Mouse (Mus musculus) hindbrain, embryonic 15.5 days (tissue): ENCODE measurements around the gene Mrps18a. TPM values are rescaled to one million over a fixed set of nuclear protein-coding genes. Genes with fewer than 3 reads are reported as not detected.

Experiments used
- ATAC-seq: fragments of 200-750 bp; cut with Nextera tagmentation; 2 replicates; pipeline ENCODE4 v1.8.0; 2017; ENCODE audit warnings: low read depth, moderate number of reproducible peaks, moderate TSS enrichment; ENCODE audit not compliant: low FRiP score
- H3K27ac ChIP-seq: fragments of 300-500 bp; sonication (generic); replicated peaks from 2 replicates; pipeline ENCODE4 v1.5.1; 2015; ENCODE audit warnings: mild to moderate bottlenecking, inconsistent platforms
- H3K27me3 ChIP-seq: fragments of 300-500 bp; sonication (generic); 2 replicates; pipeline ENCODE4 v1.6.1; 2015; ENCODE audit warnings: control low read depth, inconsistent platforms
- H3K36me3 ChIP-seq: fragments of 300-500 bp; sonication (generic); 2 replicates; pipeline ENCODE4 v1.6.1; 2015; ENCODE audit warnings: control low read depth, inconsistent platforms
- H3K4me1 ChIP-seq: fragments of 300-500 bp; sonication (generic); replicated peaks from 2 replicates; pipeline ENCODE4 v1.6.1; 2015; ENCODE audit warnings: control low read depth, inconsistent platforms
- H3K4me2 ChIP-seq: fragments of 300-500 bp; sonication (generic); 2 replicates; pipeline ENCODE4 v1.6.1; 2015; ENCODE audit warnings: moderate library complexity, mild to moderate bottlenecking, inconsistent platforms
- H3K4me3 ChIP-seq: fragments of 300-500 bp; sonication (generic); 2 replicates; pipeline ENCODE4 v1.5.1; 2015; ENCODE audit warnings: mild to moderate bottlenecking, inconsistent platforms
- H3K9ac ChIP-seq: fragments of 300-500 bp; sonication (generic); 2 replicates; pipeline ENCODE4 v1.6.1; 2015; ENCODE audit warnings: inconsistent platforms
- H3K9me3 ChIP-seq: fragments of 300-500 bp; sonication (generic); 2 replicates; pipeline ENCODE4 v1.6.1; 2016; ENCODE audit warnings: control low read depth, inconsistent platforms
- WGBS: fragments of 180-500 bp; shearing (Covaris S2); methylation state at CpG from one replicate; pipeline ENCODE4 v1.1.7; 2015; 5-methylcytosine and 5-hydroxymethylcytosine counted together
- polyA plus RNA-seq: library from polyadenylated mRNA; unstranded; fragments of >200 nt; fragmentation: Nextera tagmentation; extraction: Ambion mirVana; gene quantifications from 2 replicates; pipeline ENCODE4 v1.2.1, GENCODE M21; 2015

Mrps18a gene
- polyA plus RNA-seq, 1 experiment from 2014 or later, result 154 TPM

- peaks cover 8% of the 10 kb centered on the region; the same call in 1 of the 2 replicates for H3K27me3 ChIP-seq
- no peaks in the 10 kb centered on the region for H3K9me3 ChIP-seq
- no peak for ATAC-seq
- no peak overlapping the region for H3K27ac ChIP-seq
- no peaks in the 10 kb centered on the region for H3K36me3 ChIP-seq
- H3K4me1 ChIP-seq, result peaks cover 18% of the 10 kb centered on the region
- 80% methylated on average over 4 of the region's 4 CpGs for WGBS
- H3K4me2 ChIP-seq, result no peak overlapping the region
- no peak overlapping the region for H3K4me3 ChIP-seq
- H3K9ac ChIP-seq, result no peak overlapping the region
Measured at GRCm38 (mm10) chr17:46108286-46108685, 2.5 kb upstream of the Mrps18a start.

GRCm38 (mm10) chr17:46115489-46115888 is 4.7 kb downstream of the Mrps18a start:
- no peaks in the 10 kb centered on the region for H3K27me3 ChIP-seq
- no peak overlapping the region for H3K4me2 ChIP-seq
- no peaks in the 10 kb centered on the region for H3K9me3 ChIP-seq
- peaks cover 14% of the 10 kb centered on the region for H3K4me1 ChIP-seq
- no peak overlapping the region for H3K4me3 ChIP-seq
- H3K9ac ChIP-seq, result no peak overlapping the region
- ATAC-seq, result no peak
- 63% methylated on average over 2 of the region's 2 CpGs for WGBS
- peaks cover 12% of the 10 kb centered on the region for H3K36me3 ChIP-seq
- H3K27ac ChIP-seq, result no peak overlapping the region

DNA sequence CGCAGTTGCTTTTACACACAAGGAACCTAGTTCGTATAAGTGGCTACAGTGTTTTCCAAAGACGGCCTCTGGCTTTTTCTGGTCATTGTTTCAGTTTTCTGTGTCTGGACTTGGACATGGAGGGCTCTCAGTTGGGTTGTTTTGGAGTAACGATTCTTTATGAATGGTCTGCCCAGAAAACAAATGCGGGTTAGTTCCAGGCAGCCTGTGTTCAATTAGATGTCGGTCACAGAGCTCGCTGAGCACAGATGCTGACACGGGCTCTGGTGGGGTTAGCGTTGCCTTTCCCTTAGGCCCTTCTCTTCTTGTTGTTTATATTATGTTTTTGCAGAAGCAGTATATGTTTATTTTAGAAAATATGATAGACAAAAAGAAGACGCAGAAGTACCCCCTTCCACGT is 5.4 kb downstream of the Mrps18a start:
- no peak overlapping the region for H3K9ac ChIP-seq
- 87% methylated on average over 11 of the region's 11 CpGs for WGBS
- no peak overlapping the region for H3K4me2 ChIP-seq

GRCm38 (mm10) chr17:46116881-46117280 is 6.1 kb downstream of the Mrps18a start:
- H3K4me1 ChIP-seq, result peaks cover 7% of the 10 kb centered on the region
- no peak overlapping the region for H3K9ac ChIP-seq
- WGBS, result 93% methylated on average over 3 of the region's 3 CpGs
- H3K27me3 ChIP-seq, result no peaks in the 10 kb centered on the region
- ATAC-seq, result no peak
- no peak overlapping the region for H3K4me3 ChIP-seq
- no peaks in the 10 kb centered on the region for H3K9me3 ChIP-seq
- H3K27ac ChIP-seq, result no peak overlapping the region
- H3K4me2 ChIP-seq, result no peak overlapping the region
- H3K36me3 ChIP-seq, result peaks cover 16% of the 10 kb centered on the region

More for the DNA sequence above, 5.4 kb downstream of the Mrps18a start:
- H3K27me3 ChIP-seq, result no peaks in the 10 kb centered on the region
- no peaks in the 10 kb centered on the region for H3K9me3 ChIP-seq
- no peak for ATAC-seq
- H3K27ac ChIP-seq, result no peak overlapping the region
- H3K36me3 ChIP-seq, result peaks cover 14% of the 10 kb centered on the region
- peaks cover 14% of the 10 kb centered on the region for H3K4me1 ChIP-seq
- no peak overlapping the region for H3K4me3 ChIP-seq

DNA sequence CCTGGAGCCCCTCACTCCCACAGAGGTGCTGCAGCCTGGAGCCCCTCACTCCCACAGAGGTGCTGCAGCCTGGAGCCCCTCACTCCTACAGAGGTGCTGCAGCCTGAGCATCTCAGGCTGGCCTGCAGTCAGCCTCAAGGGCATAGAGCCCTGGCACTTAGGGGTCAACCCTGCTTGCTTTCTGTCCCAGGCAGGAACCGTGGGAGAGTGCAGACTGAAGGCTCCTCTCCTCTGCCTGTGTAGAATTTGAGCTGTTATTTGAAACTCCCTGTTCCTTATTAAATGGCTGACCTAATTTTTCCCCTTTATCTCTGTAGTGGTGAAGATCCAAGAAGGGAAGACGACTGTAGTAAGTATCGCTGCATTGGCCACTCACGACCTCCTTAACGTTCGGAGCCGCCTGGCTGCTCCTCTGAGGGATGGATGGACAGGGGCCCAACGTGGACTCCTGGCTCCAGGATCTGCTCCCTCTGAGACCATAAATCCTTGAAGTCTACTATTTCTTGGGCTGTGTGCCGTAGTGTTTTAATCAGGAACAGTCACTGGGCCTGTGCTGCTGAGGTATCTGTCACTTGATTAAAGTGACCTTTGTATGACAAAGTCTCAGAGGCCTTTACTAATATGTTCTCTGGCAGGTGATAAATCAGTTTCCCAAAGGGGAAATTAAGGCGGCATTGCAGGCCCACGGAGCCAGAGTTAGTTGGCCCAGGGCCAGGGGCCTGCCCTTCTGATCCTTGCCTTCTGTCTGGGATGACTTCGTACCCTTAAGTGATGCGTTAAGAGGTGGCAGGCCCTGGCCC is 7.0 kb downstream of the Mrps18a start:
- WGBS, result 75% methylated on average over 13 of the region's 13 CpGs
- no peak for ATAC-seq
- H3K36me3 ChIP-seq, result peaks cover 24% of the 10 kb centered on the region

GRCm38 (mm10) chr17:46118423-46118850 is 7.7 kb downstream of the Mrps18a start:
- Histone ChIP-seq H3K4me2 (no peak overlapping the region), H3K27ac (no peak overlapping the region), H3K36me3 (peaks cover 30% of the 10 kb centered on the region), H3K9ac (no peak overlapping the region), H3K9me3 (no peaks in the 10 kb centered on the region), H3K27me3 (no peaks in the 10 kb centered on the region), H3K4me1 (no peaks in the 10 kb centered on the region), H3K4me3 (no peak overlapping the region)
- ATAC-seq, result no peak
- 75% methylated on average over 4 of the region's 4 CpGs for WGBS

More for the DNA sequence above, 7.0 kb downstream of the Mrps18a start:
- H3K9me3 ChIP-seq, result no peaks in the 10 kb centered on the region
- no peak overlapping the region for H3K27ac ChIP-seq
- no peaks in the 10 kb centered on the region for H3K27me3 ChIP-seq
- H3K4me2 ChIP-seq, result no peak overlapping the region
- H3K9ac ChIP-seq, result no peak overlapping the region
- H3K4me3 ChIP-seq, result no peak overlapping the region
- H3K4me1 ChIP-seq, result no peaks in the 10 kb centered on the region

DNA sequence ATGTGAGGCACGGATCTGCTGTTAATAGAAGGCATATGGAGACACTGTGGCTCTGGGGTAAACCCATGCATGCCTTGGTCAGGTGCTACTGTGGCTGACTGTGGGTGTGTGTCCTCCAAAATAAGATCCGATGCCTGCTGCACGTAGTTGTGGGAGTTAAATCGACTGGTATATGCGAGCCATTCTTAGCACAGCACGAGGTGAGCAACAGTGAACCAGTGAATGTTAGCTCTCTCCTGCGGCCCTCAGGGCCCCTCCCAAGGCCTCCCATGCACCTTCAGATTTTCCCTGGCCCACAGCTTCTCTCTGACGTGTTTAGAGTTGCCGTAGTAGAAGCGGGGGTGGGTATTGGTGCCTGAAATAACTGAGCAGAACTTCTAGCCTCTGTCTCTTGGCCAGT is 8.9 kb downstream of the Mrps18a start:
- Histone ChIP-seq H3K4me2 (no peak overlapping the region), H3K36me3 (peaks cover 36% of the 10 kb centered on the region), H3K4me1 (no peaks in the 10 kb centered on the region), H3K4me3 (no peak overlapping the region), H3K9me3 (no peaks in the 10 kb centered on the region), H3K27ac (no peak overlapping the region), H3K9ac (no peak overlapping the region), H3K27me3 (no peaks in the 10 kb centered on the region)
- WGBS, result 92% methylated on average over 10 of the region's 10 CpGs
- no peak for ATAC-seq

GRCm38 (mm10) chr17:46122791-46123190 is 12.0 kb downstream of the Mrps18a start:
- H3K4me3 ChIP-seq, result no peak overlapping the region
- peaks cover 67% of the 10 kb centered on the region for H3K36me3 ChIP-seq
- no peak overlapping the region for H3K4me2 ChIP-seq
- WGBS, result 96% methylated on average over 4 of the region's 4 CpGs
- H3K27ac ChIP-seq, result no peak overlapping the region
- H3K4me1 ChIP-seq, result no peaks in the 10 kb centered on the region
- H3K9me3 ChIP-seq, result no peaks in the 10 kb centered on the region
- no peak overlapping the region for H3K9ac ChIP-seq
- ATAC-seq, result no peak
- no peaks in the 10 kb centered on the region for H3K27me3 ChIP-seq

DNA sequence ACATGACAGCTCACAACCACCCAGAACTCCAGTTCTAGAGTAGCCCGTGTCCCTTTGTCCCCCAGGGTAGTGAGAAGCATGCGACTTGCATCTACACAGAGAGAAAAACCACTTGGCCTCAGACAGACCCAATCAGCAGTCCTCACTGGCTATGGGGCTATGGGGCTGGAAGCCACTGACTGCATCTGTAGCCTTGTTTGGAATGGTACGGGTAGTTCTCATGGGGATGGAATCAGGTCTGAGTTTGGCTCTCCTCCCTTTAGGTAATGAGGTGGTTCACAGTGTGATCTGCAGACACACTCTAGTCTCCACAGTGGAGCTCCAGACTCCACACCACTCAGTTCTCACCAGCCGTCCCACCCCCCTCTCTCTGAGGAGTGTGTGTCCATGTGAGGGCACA is 12.5 kb downstream of the Mrps18a start:
- WGBS, result 94% methylated on average over 4 of the region's 4 CpGs
- ATAC-seq, result no peak
- Histone ChIP-seq H3K36me3 (peaks cover 70% of the 10 kb centered on the region), H3K4me3 (no peak overlapping the region), H3K9me3 (no peaks in the 10 kb centered on the region), H3K4me2 (no peak overlapping the region), H3K4me1 (no peaks in the 10 kb centered on the region), H3K27ac (no peak overlapping the region), H3K9ac (no peak overlapping the region), H3K27me3 (no peaks in the 10 kb centered on the region)

GRCm38 (mm10) chr17:46123953-46124700 is 13.3 kb downstream of the Mrps18a start:
- no peaks in the 10 kb centered on the region for H3K9me3 ChIP-seq
- H3K4me1 ChIP-seq, result no peaks in the 10 kb centered on the region
- no peak overlapping the region for H3K4me2 ChIP-seq
- H3K27ac ChIP-seq, result no peak overlapping the region
- 92% methylated on average over 12 of the region's 12 CpGs for WGBS
- peaks cover 74% of the 10 kb centered on the region for H3K36me3 ChIP-seq
- no peaks in the 10 kb centered on the region for H3K27me3 ChIP-seq
- no peak for ATAC-seq
- no peak overlapping the region for H3K4me3 ChIP-seq
- no peak overlapping the region for H3K9ac ChIP-seq

- no peak overlapping the region for H3K4me3 ChIP-seq
- no peak for ATAC-seq
- H3K4me1 ChIP-seq, result no peaks in the 10 kb centered on the region
Measured at GRCm38 (mm10) chr17:46126608-46127007, 15.8 kb downstream of the Mrps18a start.

GRCm38 (mm10) chr17:46127814-46128493 is 17.2 kb downstream of the Mrps18a start:
- no peak overlapping the region for H3K4me2 ChIP-seq
- no peaks in the 10 kb centered on the region for H3K27me3 ChIP-seq
- no peak for ATAC-seq
- H3K27ac ChIP-seq, result no peak overlapping the region
- H3K9me3 ChIP-seq, result no peaks in the 10 kb centered on the region
- H3K4me1 ChIP-seq, result 0 out of 2 replicates have a peak, but pooled peaks cover 2% of the 10 kb centered on the region
- no peak overlapping the region for H3K4me3 ChIP-seq
- H3K9ac ChIP-seq, result no peak overlapping the region
- WGBS, result 76% methylated on average over 6 of the region's 6 CpGs
- H3K36me3 ChIP-seq, result peaks cover 56% of the 10 kb centered on the region

More at GRCm38 (mm10) chr17:46126608-46127007, 15.8 kb downstream of the Mrps18a start:
- no peak overlapping the region for H3K9ac ChIP-seq
- H3K9me3 ChIP-seq, result no peaks in the 10 kb centered on the region
- H3K27me3 ChIP-seq, result no peaks in the 10 kb centered on the region
- peaks cover 67% of the 10 kb centered on the region for H3K36me3 ChIP-seq
- H3K4me2 ChIP-seq, result no peak overlapping the region
- 87% methylated on average over 6 of the region's 6 CpGs for WGBS
- no peak overlapping the region for H3K27ac ChIP-seq
